Mouse (Mus musculus) adrenal gland, postnatal 10 days (tissue): ENCODE data around the gene Erlin1. TPM values are rescaled to one million over a fixed set of nuclear protein-coding genes. Genes with fewer than 3 reads are reported as not detected.

Experiments
- DNase-seq: peaks from one replicate; pipeline ENCODE4 v3.0.0; 2021; ENCODE audit warnings: mixed read lengths
- total RNA-seq, 2 experiments: library from RNA; stranded (reverse); gene quantifications; 2 replicates each; pipeline ENCODE4 v1.2.3; 2021

The Erlin1 gene
- total RNA-seq, 2 experiments from 2014 or later, result 19.3 to 20.0 TPM

GRCm38 (mm10) chr19:44063773-44064172 lies 5.8 kb downstream of the Erlin1 start:
- DNase-seq, result no peak

- DNase-seq, result no peak
Observed at GRCm38 (mm10) chr19:44060226-44060625, 9.4 kb downstream of the Erlin1 start.

DNA sequence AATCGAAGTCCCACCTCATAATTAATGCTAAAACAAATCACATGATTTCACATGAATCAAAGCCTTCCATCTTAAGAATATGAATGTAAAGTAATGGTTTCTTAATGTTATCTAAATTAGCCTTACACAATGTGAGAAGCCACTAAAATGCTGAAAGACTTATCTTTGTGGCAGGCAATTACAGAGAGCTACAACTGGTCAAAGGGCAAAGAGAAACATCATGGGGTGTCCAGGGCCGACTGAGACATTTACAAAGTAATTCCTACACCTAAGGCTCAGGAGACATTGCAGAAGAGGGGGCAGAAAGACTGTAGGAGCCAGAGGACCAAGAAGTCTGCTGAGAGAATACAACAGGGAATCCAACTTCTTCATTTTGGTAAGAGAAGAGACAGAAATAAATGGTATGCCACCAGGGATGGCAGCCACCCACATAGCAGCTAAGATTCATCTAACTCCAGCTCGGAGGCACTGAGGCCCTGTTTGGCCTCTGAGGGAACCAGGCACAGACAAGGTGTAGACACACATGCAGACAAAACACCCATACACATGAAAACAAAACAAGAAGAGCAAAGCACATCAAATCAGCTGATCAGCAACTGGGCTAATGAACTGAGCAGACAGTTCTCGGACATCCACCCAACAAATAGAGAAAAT lies 14.3 kb downstream of the Erlin1 start:
- DNase-seq, result no peak

DNA sequence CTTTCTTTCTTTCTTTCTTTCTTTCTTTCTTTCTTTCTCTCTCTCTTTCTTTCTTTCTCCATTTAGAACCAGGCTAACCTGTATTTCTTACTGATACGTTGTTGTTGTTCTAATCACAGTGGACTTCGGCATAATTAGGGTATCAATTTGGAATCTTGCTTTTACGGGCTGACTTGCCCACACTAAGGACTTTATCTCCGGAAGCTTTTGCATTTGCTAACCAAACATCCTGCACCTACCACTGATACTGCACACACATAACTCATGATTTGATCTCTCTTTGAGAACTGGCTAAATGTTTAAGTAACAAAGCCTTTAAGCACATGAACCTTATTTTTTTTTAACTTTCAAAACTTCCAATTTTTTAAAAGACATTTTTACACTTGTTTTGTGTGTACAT lies 19.2 kb downstream of the Erlin1 start:
- DNase-seq, result no peak

- no peak for DNase-seq
Observed at GRCm38 (mm10) chr19:44049282-44049681, 20.3 kb downstream of the Erlin1 start.

- no peak for DNase-seq
Observed at GRCm38 (mm10) chr19:44045847-44046246, 23.7 kb downstream of the Erlin1 start.

DNA sequence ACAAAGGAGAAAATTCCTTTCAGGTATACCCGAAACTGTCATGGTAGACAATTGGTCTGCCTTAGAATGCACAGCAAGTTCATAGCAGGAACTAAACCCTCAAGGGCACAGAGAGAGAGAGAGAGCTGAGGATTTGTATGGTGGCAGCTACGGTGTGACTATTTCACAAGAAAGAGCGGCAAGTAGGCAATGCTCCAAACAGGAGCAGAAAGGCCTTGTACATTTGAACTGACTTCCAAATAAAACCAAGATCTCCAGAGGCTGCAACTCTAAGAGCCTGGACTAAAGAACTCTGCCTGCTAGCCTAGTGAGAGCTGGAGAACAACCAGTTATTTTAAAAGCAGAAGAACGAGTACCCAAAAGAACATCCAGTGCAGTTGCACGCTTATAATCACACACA lies 27.5 kb downstream of the Erlin1 start:
- DNase-seq, result peak; percentile 47

DNA sequence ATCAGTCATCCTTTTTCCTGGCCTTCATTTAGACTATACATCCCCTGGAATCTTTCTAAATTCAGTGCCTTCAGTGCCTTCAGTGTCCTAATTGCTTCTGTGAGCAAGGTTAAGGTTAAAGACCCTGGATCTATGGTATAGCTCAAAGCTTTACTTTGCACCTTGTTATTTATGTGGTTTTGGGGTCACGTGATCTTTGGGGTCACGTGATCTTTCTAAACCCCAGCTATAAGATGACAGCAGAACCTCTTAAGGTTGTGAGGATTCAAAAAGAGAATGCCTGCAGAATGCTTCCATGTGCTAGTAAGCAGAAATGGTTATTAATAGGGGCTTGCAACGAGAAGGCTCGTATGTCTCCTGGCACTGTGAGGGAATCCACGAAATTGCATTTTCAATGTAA lies 36.2 kb downstream of the Erlin1 start:
- no peak for DNase-seq

DNA sequence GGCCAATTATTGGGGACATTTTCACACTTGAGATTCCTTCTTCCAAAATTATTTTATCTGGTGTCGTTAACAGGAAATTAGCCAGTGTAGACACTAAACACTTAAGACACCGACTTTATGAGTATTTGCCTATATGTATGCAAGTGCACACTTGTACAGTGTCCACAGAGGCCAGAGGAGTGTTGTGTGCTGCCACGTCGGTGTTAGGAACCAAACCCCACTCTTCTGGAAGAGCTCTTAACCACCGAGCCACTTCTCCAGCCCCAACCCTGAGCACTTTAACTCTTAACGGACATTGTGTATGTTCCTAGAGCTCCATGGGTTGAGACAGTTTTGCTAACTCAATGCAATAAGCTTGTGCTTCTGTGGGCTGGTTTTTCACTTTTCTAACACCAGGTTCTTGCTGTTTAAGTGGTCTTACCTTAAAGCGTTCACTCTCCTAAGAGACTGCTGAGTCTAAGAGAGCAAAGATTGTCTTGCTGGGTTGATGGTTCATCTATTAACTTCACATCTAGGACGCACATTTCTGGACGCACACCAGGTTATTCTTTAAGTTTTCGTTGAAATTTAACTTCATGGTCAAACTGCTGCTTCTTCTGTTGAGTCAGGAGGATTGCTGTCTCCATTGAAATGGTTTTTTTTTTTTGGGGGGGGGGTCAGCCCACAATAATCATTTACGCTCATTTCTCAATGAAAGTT lies 37.4 kb downstream of the Erlin1 start:
- no peak for DNase-seq

GRCm38 (mm10) chr19:44030024-44030423 lies 39.6 kb downstream of the Erlin1 start:
- DNase-seq, result no peak

DNA sequence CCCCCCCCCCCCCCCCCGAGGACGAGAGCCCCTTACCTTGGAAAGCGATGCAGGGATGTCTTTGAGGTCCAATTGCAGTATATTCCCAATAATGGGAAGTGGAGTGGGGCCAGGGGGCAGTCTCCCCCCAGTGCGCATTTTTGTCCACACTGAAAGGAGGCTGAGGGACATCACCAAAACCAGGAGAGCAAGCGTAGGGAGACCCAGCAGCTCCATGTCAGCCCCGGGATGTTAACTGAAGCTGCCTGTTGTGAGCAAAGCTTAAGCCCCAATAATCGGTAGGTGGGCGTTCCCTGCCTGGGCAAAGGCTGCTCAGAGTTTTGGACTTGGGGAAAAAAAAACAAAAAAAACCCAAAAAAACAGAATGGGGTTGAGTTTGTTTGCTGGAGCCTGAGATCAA lies 40.6 kb downstream of the Erlin1 start, which contains the start of gene Cyp2c23:
Gene Cyp2c23, minus strand, starts transcription at position 237 of the 400 bp plus-strand sequence.
- DNase-seq, result no peak

DNA sequence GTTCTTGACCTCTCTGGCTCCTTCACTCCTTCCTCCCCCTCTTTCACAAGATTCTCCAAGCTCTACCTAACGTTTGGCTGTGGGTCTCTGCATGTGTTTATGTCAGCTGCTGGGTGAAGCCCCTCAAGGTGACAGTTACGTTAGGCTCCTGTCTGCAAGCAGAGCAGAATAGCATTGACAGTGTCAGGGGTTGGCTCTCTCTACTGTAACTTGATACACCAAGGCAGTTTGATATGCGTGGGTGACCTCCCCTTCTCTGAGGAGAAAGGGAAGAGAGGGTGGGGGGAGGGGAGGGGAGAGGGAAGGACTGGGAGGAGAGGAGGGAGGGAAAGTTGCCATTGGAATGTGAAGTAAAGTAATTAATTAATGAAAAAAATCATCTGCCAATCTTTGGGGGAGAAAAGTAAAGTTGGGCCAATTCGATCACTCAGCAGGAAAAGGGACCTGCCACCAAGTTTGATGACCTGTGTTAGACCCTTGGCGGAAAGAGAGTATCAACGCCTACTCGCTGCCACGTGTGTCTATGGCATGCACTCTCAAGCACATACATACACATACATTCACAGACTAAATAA lies 42.5 kb downstream of the Erlin1 start:
- DNase-seq, result no peak

GRCm38 (mm10) chr19:44024921-44025585 lies 44.5 kb downstream of the Erlin1 start:
- DNase-seq, result peak; percentile 25

GRCm38 (mm10) chr19:44023066-44023465 lies 46.5 kb downstream of the Erlin1 start:
- no peak for DNase-seq

GRCm38 (mm10) chr19:44021502-44021901 lies 48.1 kb downstream of the Erlin1 start:
- peak; percentile 72 for DNase-seq

DNA sequence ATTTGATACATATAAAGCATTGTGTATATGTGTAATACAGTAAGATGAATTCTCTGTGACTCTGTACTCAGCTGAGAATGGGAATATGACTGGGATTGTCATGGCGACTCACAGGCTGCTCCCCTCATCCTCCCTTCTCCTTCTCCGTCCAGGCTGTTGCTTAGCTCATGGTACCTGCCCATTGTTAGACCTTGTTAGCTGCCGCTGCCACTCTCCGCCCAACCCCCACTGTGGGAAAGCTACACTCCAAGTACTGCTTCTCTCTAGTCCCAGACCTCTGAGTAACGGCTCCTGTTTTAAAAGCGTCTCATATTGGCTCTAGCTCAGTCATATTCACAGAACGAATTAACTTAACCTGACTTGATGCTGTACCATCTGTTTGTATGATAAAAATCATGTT lies 49.8 kb downstream of the Erlin1 start:
- no peak for DNase-seq

DNA sequence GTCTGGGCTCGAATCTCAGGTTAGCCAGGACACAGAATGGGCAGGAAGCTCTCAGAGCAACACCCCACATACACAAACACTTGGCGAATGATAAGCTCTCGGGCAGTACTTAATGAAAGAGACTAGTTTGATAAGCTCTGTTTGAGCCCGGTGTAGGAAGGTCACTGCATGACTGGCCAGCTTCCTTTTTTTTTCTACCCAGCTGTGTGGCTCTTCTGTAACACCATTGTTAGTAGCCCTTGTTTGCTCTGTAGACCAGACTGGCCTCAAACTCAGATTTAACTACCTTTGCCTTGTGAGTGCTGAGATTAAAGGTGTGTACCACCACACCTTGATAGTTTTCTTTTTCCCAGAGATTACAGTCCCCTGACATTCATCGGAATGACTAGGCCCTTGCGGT lies 55.7 kb downstream of the Erlin1 start:
- DNase-seq, result no peak

- DNase-seq, result no peak
Observed at GRCm38 (mm10) chr19:44008784-44009183, 60.8 kb downstream of the Erlin1 start.

- no peak for DNase-seq
Observed at GRCm38 (mm10) chr19:44007186-44007585, 62.4 kb downstream of the Erlin1 start.

DNA sequence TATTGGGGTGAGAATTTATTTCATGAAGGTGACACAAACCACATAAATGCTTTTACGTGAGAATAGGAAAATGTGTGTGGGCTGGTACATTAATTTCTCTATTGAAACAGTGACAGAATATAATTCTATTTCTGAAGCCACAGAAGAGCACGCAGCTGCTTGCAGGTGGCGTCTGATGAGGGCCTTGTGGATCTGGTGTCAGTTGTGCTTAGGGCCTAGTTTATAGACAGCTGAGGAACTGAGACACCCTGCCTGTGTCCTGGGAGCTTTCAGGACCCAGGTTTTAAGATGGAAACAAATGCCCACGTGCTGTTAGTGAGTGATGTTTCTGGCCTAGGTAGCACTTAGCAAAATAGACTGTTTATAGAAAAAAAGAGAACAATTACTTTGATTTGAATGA lies 64.6 kb downstream of the Erlin1 start:
- DNase-seq, result no peak

DNA sequence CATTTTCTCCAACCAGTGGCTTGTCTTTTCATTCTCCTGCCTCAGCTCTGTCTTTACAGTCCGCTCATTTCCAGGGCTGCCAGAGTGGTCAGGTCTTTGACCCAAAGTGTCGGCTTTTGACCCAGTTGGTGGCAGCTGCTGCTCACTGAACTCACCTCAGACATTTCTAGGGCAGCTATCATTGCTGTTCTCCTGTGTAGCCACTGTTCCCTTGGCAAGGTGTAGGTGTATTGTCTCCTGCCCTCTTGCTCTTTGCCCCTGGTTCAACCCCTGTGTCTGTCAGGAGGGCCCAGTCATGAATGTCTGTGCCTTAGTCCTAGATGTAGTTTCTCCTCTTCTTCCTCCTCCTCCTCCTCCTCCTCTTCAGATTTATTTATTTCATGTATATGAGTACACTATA lies 65.3 kb downstream of the Erlin1 start:
- DNase-seq, result no peak

- no peak for DNase-seq
Observed at GRCm38 (mm10) chr19:44000720-44001119, 68.9 kb downstream of the Erlin1 start.

GRCm38 (mm10) chr19:44000061-44000460 lies 69.5 kb downstream of the Erlin1 start:
- no peak for DNase-seq
